Mouse (Mus musculus) forebrain, embryonic 11.5 days (tissue): ENCODE data around the gene Phf12. TPM values are rescaled to one million over a fixed set of nuclear protein-coding genes. Genes with fewer than 3 reads are reported as not detected.

Experiments
- microRNA counts: library from miRNA; unstranded; fragments of <30 nt; microRNA quantifications from one replicate; lab custom pipeline; 2015
- microRNA-seq: library from miRNA; unstranded; fragments of <30 nt; microRNA quantifications from one replicate; pipeline ENCODE4, GENCODE M21; 2016; ENCODE audit not compliant: insufficient number of aligned reads
- polyA plus RNA-seq: library from polyadenylated mRNA; unstranded; fragments of >200 nt; fragmentation: Nextera tagmentation; extraction: Ambion mirVana; gene quantifications from 2 replicates; pipeline ENCODE4 v1.2.1, GENCODE M21; 2014

The Phf12 gene
- polyA plus RNA-seq, 1 experiment from 2014 or later: 30.5 TPM

MicroRNAs encoded within 50 kb of the gene (microRNA counts, 519-probe panel; counts per million panel counts)
- microRNA mmu-miR-144 (lab: Ali Mortazavi, UCI) (4,658 counts per million, percentile 43 among the panel's probes with 10 or more counts), microRNA mmu-miR-451 (lab: Ali Mortazavi, UCI) (3,182 counts per million, percentile 13 among the panel's probes with 10 or more counts)

Small RNA genes lying within 50 kb of the gene (microRNA-seq; reads per million reads assigned to microRNA genes)
- gene Mir144 (95.1 reads per million, percentile 34 among the genes with 10 or more reads in this experiment), gene Mir451a (not detected), gene Mir451b (not detected)

Other genes with a start within 250 kb of the Phf12 start
- 28.4 and 31.4 TPM in 2 replicates for gene Myo18a, start 219.5 kb upstream of the Phf12 start, polyA plus RNA-seq
- 1.4 and 1.6 TPM in 2 replicates for gene Gm10277, start 195.0 kb upstream of the Phf12 start, polyA plus RNA-seq
- gene Pipox, start 88.7 kb upstream of the Phf12 start, polyA plus RNA-seq: 13.6 and 16.0 TPM in 2 replicates
- gene Sez6, start 52.0 kb upstream of the Phf12 start, polyA plus RNA-seq: 14.3 and 16.7 TPM in 2 replicates
- 18.8 and 22.1 TPM in 2 replicates for gene Dhrs13, start 49.5 kb downstream of the Phf12 start, polyA plus RNA-seq
- gene Flot2, start 55.2 kb downstream of the Phf12 start, polyA plus RNA-seq: 71.2 and 74.2 TPM in 2 replicates
- 39.4 and 41.8 TPM in 2 replicates for gene Eral1, start 97.6 kb downstream of the Phf12 start, polyA plus RNA-seq
- 31.3 and 34.4 TPM in 2 replicates for gene Fam222b, start 111.9 kb downstream of the Phf12 start, polyA plus RNA-seq
- gene Traf4, start 182.8 kb downstream of the Phf12 start, polyA plus RNA-seq: 77.7 and 79.6 TPM in 2 replicates
- 7.6 and 9.6 TPM in 2 replicates for gene Nek8, start 193.9 kb downstream of the Phf12 start, polyA plus RNA-seq
- 7.1 and 9.9 TPM in 2 replicates for gene Tlcd1, start 194.0 kb downstream of the Phf12 start, polyA plus RNA-seq
- 1,094 and 1,161 TPM in 2 replicates for gene Rpl23a, start 200.8 kb downstream of the Phf12 start, polyA plus RNA-seq
- gene Rab34, start 205.7 kb downstream of the Phf12 start, polyA plus RNA-seq: 54.7 and 58.8 TPM in 2 replicates
- gene Proca1, start 210.6 kb downstream of the Phf12 start, polyA plus RNA-seq: 1.4 and 1.6 TPM in 2 replicates